Mouse (Mus musculus): ENCODE data around the gene Pacrg.

The Pacrg gene

GRCm38 (mm10) chr17:10534206-10534605 lies 305.9 kb downstream of the Pacrg start:
- DNase-seq: no peak

- DNase-seq: no peak
These were observed 306.6 kb downstream of the Pacrg start for GRCm38 (mm10) chr17:10533461-10533860.

- no peak for DNase-seq
These were observed 309.1 kb downstream of the Pacrg start for GRCm38 (mm10) chr17:10531024-10531423.

GRCm38 (mm10) chr17:10529329-10529955 lies 310.7 kb downstream of the Pacrg start:
- DNase-seq: no peak

GRCm38 (mm10) chr17:10521282-10521681 lies 318.8 kb downstream of the Pacrg start:
- DNase-seq: no peak

GRCm38 (mm10) chr17:10519506-10520155 lies 320.5 kb downstream of the Pacrg start:
- DNase-seq: no peak

GRCm38 (mm10) chr17:10514812-10515211 lies 325.3 kb downstream of the Pacrg start:
- no peak for DNase-seq

- no peak for DNase-seq
These were observed 329.0 kb downstream of the Pacrg start for GRCm38 (mm10) chr17:10510913-10511759.

- DNase-seq: no peak
These were observed 329.6 kb downstream of the Pacrg start for GRCm38 (mm10) chr17:10510467-10510866.

- DNase-seq: no peak
These were observed 332.0 kb downstream of the Pacrg start for GRCm38 (mm10) chr17:10508088-10508487.

GRCm38 (mm10) chr17:10507466-10507865 lies 332.6 kb downstream of the Pacrg start:
- DNase-seq: no peak

- DNase-seq: no peak
These were observed 333.2 kb downstream of the Pacrg start for GRCm38 (mm10) chr17:10506896-10507295.

GRCm38 (mm10) chr17:10501439-10501838 lies 338.7 kb downstream of the Pacrg start:
- no peak for DNase-seq

GRCm38 (mm10) chr17:10500795-10501432 lies 339.2 kb downstream of the Pacrg start:
- DNase-seq: peak; percentile 20 to 23

GRCm38 (mm10) chr17:10498935-10499655 lies 341.0 kb downstream of the Pacrg start:
- DNase-seq: no peak

GRCm38 (mm10) chr17:10497781-10498420 lies 342.2 kb downstream of the Pacrg start:
- DNase-seq: no peak

GRCm38 (mm10) chr17:10496066-10496465 lies 344.0 kb downstream of the Pacrg start:
- DNase-seq: no peak

- DNase-seq: no peak
These were observed 344.5 kb downstream of the Pacrg start for GRCm38 (mm10) chr17:10495588-10495987.

- no peak for DNase-seq
These were observed 347.0 kb downstream of the Pacrg start for GRCm38 (mm10) chr17:10493124-10493523.

- no peak for DNase-seq
These were observed 349.5 kb downstream of the Pacrg start for GRCm38 (mm10) chr17:10490374-10491169.

GRCm38 (mm10) chr17:10488873-10489272 lies 351.2 kb downstream of the Pacrg start:
- DNase-seq: no peak
